Comparison of ENCODE assay signal across 11 mouse cellular contexts in the genomic region with DNA sequence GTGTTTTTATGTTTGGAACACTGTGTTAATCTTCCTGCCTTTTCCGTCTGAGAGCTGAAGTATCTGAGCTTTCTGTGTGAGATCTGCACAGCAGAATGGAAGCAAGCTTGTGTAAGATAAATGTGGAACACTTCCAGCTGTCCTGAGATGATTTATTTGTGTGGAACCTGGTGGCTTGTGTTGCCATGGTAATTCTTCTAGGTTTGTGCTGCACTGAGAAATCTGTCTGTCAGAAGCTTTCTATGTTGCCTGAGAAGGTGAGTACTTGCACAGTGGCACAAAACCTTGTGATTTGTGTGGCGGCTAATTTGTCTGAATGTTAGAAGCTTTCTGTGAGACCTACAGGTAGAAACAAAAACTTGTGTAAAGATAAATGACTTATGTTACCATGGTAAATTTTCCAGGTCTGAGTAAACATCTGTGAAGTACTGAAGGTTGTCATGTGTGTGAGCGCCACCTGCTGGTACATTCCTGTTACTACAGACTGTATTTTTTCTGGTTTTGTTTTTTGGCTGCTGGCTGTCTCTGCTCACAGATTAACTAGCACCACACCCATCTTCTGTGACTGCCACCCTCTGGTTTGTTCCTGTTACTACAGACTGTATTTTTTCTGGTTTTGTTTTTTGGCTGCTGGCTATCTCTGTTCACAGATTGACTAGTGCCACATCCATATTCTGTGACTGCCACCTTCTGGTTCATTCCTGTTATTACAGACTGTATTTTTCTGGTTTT. TPM values are rescaled to one million over a fixed set of nuclear protein-coding genes. Genes with fewer than 3 reads are reported as not detected.
DNase-seq lines count a peak whose midpoint lies in the region; ATAC-seq and TF ChIP-seq lines count a peak whose summit lies in the region.
"Not testable (repeated sequence)": the region's sequence is repeated elsewhere in the genome, so short reads cannot be mapped to it uniquely, and the experiment has no call there.
"Had no signal": no experiment of that assay in that cellular context is flagged by ENCODE, and none has a peak within 500 bp of the region (broad histone marks: within the 10 kb centered on the region; RNA-seq: fewer than 3 reads in every experiment).

No protein-coding gene starts in this region.

- not testable (repeated sequence) for H3K4me1 ChIP-seq in E14TG2a.4 (replicated peaks; ENCODE audit: low read depth, low read length); heart, adult 2 months (ENCODE audit: control insufficient read depth, insufficient read depth, low read length); kidney, postnatal 0 days (replicated peaks; ENCODE audit: insufficient read depth, low read length); midbrain, postnatal 0 days (ENCODE audit: insufficient read depth, low read length)

- H3K9ac ChIP-seq in heart, adult 2 months (ENCODE audit: low read depth, low read length); kidney, postnatal 0 days (ENCODE audit: low read depth, low read length); midbrain, postnatal 0 days (replicated peaks; ENCODE audit: low read length, poor library complexity, severe bottlenecking): not testable (repeated sequence)

- H3K36me3 ChIP-seq in E14TG2a.4 (ENCODE audit: insufficient read depth, low read length); heart, adult 2 months (ENCODE audit: control insufficient read depth, insufficient read depth, low read length); kidney, postnatal 0 days (ENCODE audit: insufficient read depth, low read length); midbrain, postnatal 0 days (ENCODE audit: insufficient read depth, low read length): not testable (repeated sequence)

- not testable (repeated sequence) for H3K9me3 ChIP-seq in E14TG2a.4 (ENCODE audit: low read length); kidney, postnatal 0 days (replicated peaks; ENCODE audit: low read length); midbrain, postnatal 0 days (ENCODE audit: low read length)

- H3K79me2 ChIP-seq in heart, adult 2 months (replicated peaks; ENCODE audit: control insufficient read depth, insufficient read depth, low read length), result not testable (repeated sequence)

- H3K27me3 ChIP-seq in E14TG2a.4 (ENCODE audit: insufficient read depth, low read length); heart, adult 2 months (ENCODE audit: control insufficient read depth, insufficient read depth, low read length); kidney, postnatal 0 days (ENCODE audit: insufficient read depth, low read length); midbrain, postnatal 0 days (ENCODE audit: insufficient read depth, low read length): not testable (repeated sequence)

- not testable (repeated sequence) for ATAC-seq in kidney, postnatal 0 days (replicated peaks; ENCODE audit: low FRiP score, low read depth)
- peak; percentile 72; the same call in 1 of the 2 replicates for ATAC-seq in midbrain, postnatal 0 days (ENCODE audit: low FRiP score)

- not testable (repeated sequence) for H3K4me3 ChIP-seq in E14TG2a.4 (replicated peaks; ENCODE audit: low read length); heart, adult 2 months; kidney, postnatal 0 days (replicated peaks; ENCODE audit: low read depth, low read length); midbrain, postnatal 0 days (ENCODE audit: low read depth, low read length)

- TF ChIP-seq EP300 in heart, adult 2 months (IDR thresholded peaks at IDR 0.05; ENCODE audit: insufficient read depth, low read depth, low read length), result not testable (repeated sequence)

- not testable (repeated sequence) for H3K27ac ChIP-seq in heart, adult 2 months; kidney, postnatal 0 days; midbrain, postnatal 0 days (ENCODE audit: low read depth, low read length)

- not testable (repeated sequence) for TF ChIP-seq POLR2A in brain, embryonic 14.5 days (IDR thresholded peaks at IDR 0.05; ENCODE audit: borderline replicate concordance, extremely low read depth, insufficient read depth, insufficient read length, poor library complexity, severe bottlenecking); heart, adult 2 months (IDR thresholded peaks at IDR 0.05; ENCODE audit: insufficient read depth, low read depth, low read length)

- WGBS in heart, adult 2 months, result 72% methylated on average over 3 of the region's 3 CpGs
- WGBS in kidney, postnatal 0 days, result 59% methylated on average over 3 of the region's 3 CpGs
- 48% methylated on average over 3 of the region's 3 CpGs for WGBS in midbrain, postnatal 0 days

- peak; percentile 30 for TF ChIP-seq CTCF in E14TG2a.4 (conservative IDR thresholded peaks at IDR 0.05; ENCODE audit: low read length)
- TF ChIP-seq CTCF in brain, embryonic 14.5 days (IDR thresholded peaks at IDR 0.05; ENCODE audit: borderline replicate concordance, extremely low read depth, insufficient read depth, insufficient read length), result peak; percentile 36; the same call in 1 of the 2 replicates
- peak; percentile 67 for TF ChIP-seq CTCF in heart, adult 2 months (IDR thresholded peaks at IDR 0.05)
- TF ChIP-seq CTCF in kidney, postnatal 0 days (IDR thresholded peaks at IDR 0.05; ENCODE audit: low read depth), result peak; percentile 70
- peak; percentile 72 for TF ChIP-seq CTCF in midbrain, postnatal 0 days (IDR thresholded peaks at IDR 0.05)

- peak; percentile 45 for DNase-seq in brain, embryonic 14.5 days (ENCODE audit: low read depth)
- DNase-seq in embryo, embryonic 9.5 days (ENCODE audit: extremely low spot score), result peak; percentile 6
- peak in 1 of 2 experiments; percentile 7 for DNase-seq in heart, adult 2 months
- DNase-seq in kidney, postnatal 0 days (ENCODE audit: low spot score), result peak; percentile 42
- peak; percentile 30 to 47 for DNase-seq in left cerebral cortex, postnatal 36 days (ENCODE audit: low spot score in 2 of 2)
- peak; percentile 64 for DNase-seq in midbrain, postnatal 0 days (ENCODE audit: low spot score)
- DNase-seq in thymus, postnatal 0 days (ENCODE audit: low spot score), result peak; percentile 59

- intact Hi-C loops in heart, adult 2 months (cut with DNase I), result loop anchor here (2.0 kb wide), 1 partner anchor 47 kb away; no protein-coding TSS in a partner anchor
- intact Hi-C loops in left cerebral cortex, postnatal 36 days (cut with DNase I), result loop anchor here (5.0 kb wide), 1 partner anchor 46 kb away; no protein-coding TSS in a partner anchor

- not testable (repeated sequence) for H3K4me2 ChIP-seq in kidney, postnatal 0 days (ENCODE audit: low read length); midbrain, postnatal 0 days (ENCODE audit: low read depth, low read length, poor library complexity, severe bottlenecking)

RNA-seq across cellular contexts. Expression of a gene that starts 2.9 kb away (rescaled TPM):
- 0.15 TPM in 1 of 2 replicates, not detected in the other for polyA plus RNA-seq in brain, embryonic 14.5 days (2012; rRNA removed)
- under 1 TPM in 1 of 2 experiments, not detected in 1; 0.13 TPM for total RNA-seq in heart, adult 2 months (2021)
- polyA plus RNA-seq in heart, adult 2 months (2012; rRNA removed), result not detected in 2 replicates
- polyA plus RNA-seq in kidney, postnatal 0 days (2015; fragmentation: Nextera tagmentation; extraction: Ambion mirVana), result not detected in 2 replicates
- total RNA-seq in left cerebral cortex, postnatal 36 days (2021), result 1 to 10 TPM; 4.1 to 4.4 TPM
- not detected in 2 replicates for total RNA-seq in midbrain, postnatal 0 days (2014; rRNA removed)
- not detected in 2 replicates for polyA plus RNA-seq in midbrain, postnatal 0 days (2015; fragmentation: Nextera tagmentation; extraction: Ambion mirVana)
- 0.05 and 0.34 TPM in 2 replicates for polyA plus RNA-seq in thymus, postnatal 0 days (2015; fragmentation: Nextera tagmentation; extraction: Ambion mirVana)
- total RNA-seq: adrenal gland, adult 8-10 months had no signal
- polyA plus RNA-seq: forebrain, embryonic 12.5 days had no signal

RNA-seq across cellular contexts. Expression of a gene that starts 26.0 kb away (rescaled TPM):
- not detected in 2 replicates for polyA plus RNA-seq in brain, embryonic 14.5 days (2012; rRNA removed)
- not detected for total RNA-seq in heart, adult 2 months (2021)
- not detected in 2 replicates for polyA plus RNA-seq in heart, adult 2 months (2012; rRNA removed)
- polyA plus RNA-seq in kidney, postnatal 0 days (2015; fragmentation: Nextera tagmentation; extraction: Ambion mirVana), result not detected in 2 replicates
- total RNA-seq in left cerebral cortex, postnatal 36 days (2021), result not detected
- total RNA-seq in midbrain, postnatal 0 days (2014; rRNA removed), result not detected in 2 replicates
- not detected in 2 replicates for polyA plus RNA-seq in midbrain, postnatal 0 days (2015; fragmentation: Nextera tagmentation; extraction: Ambion mirVana)
- not detected in 2 replicates for polyA plus RNA-seq in thymus, postnatal 0 days (2015; fragmentation: Nextera tagmentation; extraction: Ambion mirVana)
- total RNA-seq: adrenal gland, adult 8-10 months had no signal
- polyA plus RNA-seq: forebrain, embryonic 12.5 days; intestine, embryonic 14.5 days had no signal
